Mouse (Mus musculus) embryo, embryonic 11 days (tissue): Measurements from ENCODE around the gene Filip1l.
A peak's percentile ranks its signal among the peaks of the same experiment; 100 is the strongest.

Experiments used
- DNase-seq: peaks from one replicate; pipeline ENCODE4 v3.0.0-alpha.2; 2015

Filip1l gene

DNA sequence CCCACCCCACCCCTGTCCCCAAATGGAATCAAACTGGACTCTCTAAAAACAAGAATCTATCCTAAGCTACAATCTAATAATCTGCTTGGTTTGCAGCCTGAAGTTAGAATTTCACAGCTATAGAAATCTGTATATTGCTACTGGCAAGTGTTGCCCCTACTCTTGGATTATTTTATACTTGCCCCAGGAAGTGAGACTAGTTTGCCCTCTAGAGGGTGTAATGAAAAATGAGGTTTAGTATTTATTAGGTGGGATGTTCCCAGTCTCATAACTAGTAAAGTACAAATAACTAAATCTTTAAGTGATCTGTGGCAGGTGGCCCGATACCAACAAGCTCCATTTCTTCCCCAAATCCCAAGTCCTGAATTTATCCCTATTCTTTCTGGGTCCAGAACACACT, 224.6 kb downstream of the Filip1l start:
- peak; percentile 8 for DNase-seq

DNA sequence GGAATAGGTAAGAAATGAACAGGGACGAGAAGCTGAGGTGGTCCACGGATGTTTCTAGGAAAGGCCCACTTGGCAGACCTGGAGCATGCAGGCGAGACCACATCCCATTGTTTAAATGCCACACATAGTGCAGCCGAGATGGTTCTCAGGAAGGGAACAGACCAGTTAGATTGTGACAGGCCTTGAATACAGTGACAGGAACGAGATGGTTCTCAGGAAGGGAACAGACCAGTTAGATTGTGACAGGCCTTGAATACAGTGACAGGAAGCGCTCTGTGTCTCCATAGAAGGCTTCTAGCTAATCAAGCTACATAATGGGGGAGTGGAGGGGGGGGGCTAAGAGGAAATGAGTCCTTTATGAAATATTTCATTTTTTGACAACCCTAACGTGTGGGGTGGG, 227.1 kb downstream of the Filip1l start:
- no peak for DNase-seq

- peak; percentile 11 for DNase-seq
These were observed 229.1 kb downstream of the Filip1l start for GRCm38 (mm10) chr16:57582008-57582407.

- no peak for DNase-seq
These were observed 232.3 kb downstream of the Filip1l start for GRCm38 (mm10) chr16:57585201-57585600.

GRCm38 (mm10) chr16:57593422-57594157, 240.7 kb downstream of the Filip1l start:
- DNase-seq, result peak; percentile 73

- DNase-seq, result no peak
These were observed 244.5 kb downstream of the Filip1l start for GRCm38 (mm10) chr16:57597295-57597957.

DNA sequence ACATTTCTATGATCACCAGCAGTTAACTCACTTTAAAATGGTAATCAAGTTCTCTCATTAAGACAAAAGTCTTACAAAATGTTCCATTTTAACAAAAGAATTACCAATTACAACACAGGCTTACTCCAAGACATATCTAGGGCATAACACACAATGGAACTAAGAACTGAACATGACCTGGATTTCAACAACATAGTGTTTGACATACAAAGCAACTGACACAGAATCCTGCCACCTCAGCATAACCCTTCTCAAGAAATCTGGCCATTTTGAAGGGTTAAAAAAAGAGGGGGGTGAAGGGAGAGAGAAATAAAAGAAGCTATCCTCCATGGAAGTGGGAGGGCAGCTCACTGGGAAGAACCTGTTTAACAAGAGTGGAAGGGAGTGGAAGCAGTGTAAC, 248.1 kb downstream of the Filip1l start:
- DNase-seq, result no peak

DNA sequence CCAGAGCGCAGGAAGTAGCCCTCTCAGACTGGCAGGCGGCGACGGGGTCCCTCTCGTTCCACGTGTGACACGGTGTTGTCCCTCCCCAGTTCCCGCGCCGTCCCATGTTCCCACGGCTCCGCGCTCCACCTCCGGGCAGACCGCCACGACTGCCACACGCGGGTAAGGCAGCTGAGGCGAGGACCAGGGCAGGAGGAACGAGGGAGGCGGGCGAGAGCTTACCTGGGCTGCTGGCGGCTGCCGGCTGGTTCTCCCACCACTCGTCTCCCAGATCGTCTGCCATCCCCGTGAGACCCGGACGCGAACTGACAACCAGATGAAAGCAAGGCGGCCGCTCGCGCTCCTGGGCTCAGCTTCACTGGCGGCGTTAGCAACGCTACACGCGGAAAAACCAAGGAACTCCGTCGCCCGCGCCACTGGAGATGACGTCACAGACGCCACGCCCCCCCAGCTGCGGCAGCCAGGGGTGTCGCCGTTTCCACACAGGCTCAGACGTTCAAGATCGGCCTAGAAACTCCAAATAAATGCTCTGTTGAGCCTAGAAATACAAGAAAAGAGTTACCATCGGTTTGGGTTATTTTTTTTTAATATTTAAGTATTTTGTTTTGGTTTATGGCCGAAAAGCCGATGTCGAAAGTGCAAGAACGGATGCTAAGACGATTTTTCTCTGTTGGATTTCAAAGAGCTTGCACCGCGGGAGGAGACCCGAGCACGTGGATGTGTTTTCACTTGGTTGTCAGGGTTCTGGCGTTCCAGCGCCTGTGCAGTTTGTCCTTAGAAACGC, 253.7 kb downstream of the Filip1l start, which contains the start of gene Cmss1:
TSS of gene Cmss1 (minus strand) at position 421 of the 784 bp plus-strand sequence.
- peak; percentile 92 for DNase-seq

GRCm38 (mm10) chr16:57611768-57612167, 258.9 kb downstream of the Filip1l start:
- peak; percentile 57 for DNase-seq
